Mouse (Mus musculus) neural tube, embryonic 10.5 days (tissue): Measurements from ENCODE around the gene Gm26920.

ENCODE experiments used
- DNase-seq: peaks from one replicate; pipeline ENCODE4 v3.0.0-alpha.2; 2017; ENCODE audit warnings: low spot score; ENCODE audit errors: extremely low spot score

Gene Gm26920

GRCm38 (mm10) chr7:30060341-30060740 is 29.9 kb downstream of the Gm26920 start:
- no peak for DNase-seq

- DNase-seq = no peak
Observed at GRCm38 (mm10) chr7:30053591-30053990, 36.6 kb downstream of the Gm26920 start.

- DNase-seq = peak; percentile 85
Observed at GRCm38 (mm10) chr7:30050882-30051548, 39.2 kb downstream of the Gm26920 start, which contains the start of gene Zfp14. Gene Zfp14 (minus strand): TSS chr7:30051380.

- no peak for DNase-seq
Observed at GRCm38 (mm10) chr7:30048126-30048525, 42.1 kb downstream of the Gm26920 start.

GRCm38 (mm10) chr7:30044354-30044753 is 45.9 kb downstream of the Gm26920 start:
- no peak for DNase-seq

GRCm38 (mm10) chr7:30034331-30034730 is 55.9 kb downstream of the Gm26920 start:
- no peak for DNase-seq

GRCm38 (mm10) chr7:30031379-30031778 is 58.8 kb downstream of the Gm26920 start:
- no peak for DNase-seq

GRCm38 (mm10) chr7:30030677-30031076 is 59.5 kb downstream of the Gm26920 start:
- no peak for DNase-seq

GRCm38 (mm10) chr7:30028572-30028971 is 61.6 kb downstream of the Gm26920 start:
- DNase-seq = no peak

GRCm38 (mm10) chr7:30027331-30027730 is 62.9 kb downstream of the Gm26920 start:
- no peak for DNase-seq

GRCm38 (mm10) chr7:30025358-30025757 is 64.9 kb downstream of the Gm26920 start:
- DNase-seq = no peak

GRCm38 (mm10) chr7:30023800-30024199 is 66.4 kb downstream of the Gm26920 start:
- DNase-seq = no peak

GRCm38 (mm10) chr7:30023324-30023723 is 66.9 kb downstream of the Gm26920 start:
- no peak for DNase-seq

- DNase-seq = no peak
Observed at GRCm38 (mm10) chr7:30019543-30019942, 70.7 kb downstream of the Gm26920 start.

- DNase-seq = no peak
Observed at GRCm38 (mm10) chr7:30017226-30017625, 73.0 kb downstream of the Gm26920 start.

- peak; percentile 32 for DNase-seq
Observed at GRCm38 (mm10) chr7:30012956-30013363, 77.2 kb downstream of the Gm26920 start.

GRCm38 (mm10) chr7:30010551-30011195 is 79.5 kb downstream of the Gm26920 start:
- DNase-seq = no peak

GRCm38 (mm10) chr7:30009321-30010085 is 80.7 kb downstream of the Gm26920 start:
- DNase-seq = peak; percentile 43

GRCm38 (mm10) chr7:30008020-30008690 is 82.1 kb downstream of the Gm26920 start:
- DNase-seq = no peak

GRCm38 (mm10) chr7:30007601-30008000 is 82.6 kb downstream of the Gm26920 start:
- DNase-seq = no peak
